Mouse (Mus musculus) liver, embryonic 11.5 days (tissue): ENCODE measurements around the gene Clec14a. TPM values are rescaled to one million over a fixed set of nuclear protein-coding genes. Genes with fewer than 3 reads are reported as not detected.
"Not testable (repeated sequence)": the region's sequence is repeated elsewhere in the genome, so short reads cannot be mapped to it uniquely, and the experiment has no call there.

ENCODE experiments used
- ATAC-seq: fragments of 200-750 bp; cut with Nextera tagmentation; replicated peaks from 2 replicates; pipeline ENCODE4 v1.8.0; 2017; ENCODE audit warnings: moderate number of reproducible peaks, mild to moderate bottlenecking, moderate TSS enrichment, moderate library complexity; ENCODE audit not compliant: low FRiP score
- DNase-seq: peaks from one replicate; pipeline ENCODE4 v3.0.0-alpha.2; 2017; ENCODE audit warnings: low spot score
- H3K27ac ChIP-seq: fragments of 300-500 bp; sonication (generic); 2 replicates; pipeline ENCODE4 v1.5.1; 2014; ENCODE audit warnings: mild to moderate bottlenecking, low read depth, low read length, control low read depth
- H3K27me3 ChIP-seq: fragments of 300-500 bp; sonication (generic); replicated peaks from 2 replicates; pipeline ENCODE4 v1.6.1; 2014; ENCODE audit warnings: low read length, mixed read lengths; ENCODE audit not compliant: control insufficient read depth, insufficient read depth
- H3K36me3 ChIP-seq: fragments of 300-500 bp; sonication (generic); 2 replicates; pipeline ENCODE4 v1.6.1; 2014; ENCODE audit warnings: mild to moderate bottlenecking, low read length, moderate library complexity, mixed read lengths; ENCODE audit not compliant: control insufficient read depth, insufficient read depth
- H3K4me1 ChIP-seq: fragments of 300-500 bp; sonication (generic); replicated peaks from 2 replicates; pipeline ENCODE4 v1.6.1; 2014; ENCODE audit warnings: low read length, mixed read lengths; ENCODE audit not compliant: control insufficient read depth, insufficient read depth
- H3K4me2 ChIP-seq: fragments of 300-500 bp; sonication (generic); 2 replicates; pipeline ENCODE4 v1.6.1; 2014; ENCODE audit warnings: mild to moderate bottlenecking, control low read depth, moderate library complexity
- H3K4me3 ChIP-seq: fragments of 300-500 bp; sonication (generic); 2 replicates; pipeline ENCODE4 v1.5.1; 2014; ENCODE audit warnings: low read depth, low read length, control low read depth
- H3K9ac ChIP-seq: fragments of 300-500 bp; sonication (generic); 2 replicates; pipeline ENCODE4 v1.6.1; 2014; ENCODE audit warnings: low read depth, low read length, control low read depth
- H3K9me3 ChIP-seq: fragments of 300-500 bp; sonication (generic); 2 replicates; pipeline ENCODE4 v1.6.1; 2016; ENCODE audit warnings: low read length, inconsistent platforms, mixed read lengths; ENCODE audit not compliant: control insufficient read depth
- WGBS: fragments of 180-500 bp; shearing (Covaris S2); extraction: QIAGEN DNeasy Blood & Tissue Kit; methylation state at CpG from one replicate; pipeline ENCODE4 v1.1.7; 2014; 5-methylcytosine and 5-hydroxymethylcytosine counted together
- polyA plus RNA-seq: library from polyadenylated mRNA; unstranded; fragments of >200 nt; fragmentation: Nextera tagmentation; extraction: Ambion mirVana; gene quantifications from 2 replicates; pipeline ENCODE4 v1.2.1, GENCODE M21; 2014

Gene Clec14a
- polyA plus RNA-seq: 10.7 and 12.9 TPM in 2 replicates

GRCm38 (mm10) chr12:58268563-58269501 lies at the start of gene Clec14a:
Clec14a (minus strand) TSS chr12:58269290.
- Histone ChIP-seq H3K4me3 (peak within 1 kb of the TSS; percentile 43), H3K9ac (peak within 1 kb of the TSS; percentile 44; the same call in 1 of the 2 replicates), H3K9me3 (no peaks in the 10 kb centered on the region), H3K4me1 (no peaks in the 10 kb centered on the region), H3K36me3 (no peaks in the 10 kb centered on the region), H3K4me2 (peak within 1 kb of the TSS; percentile 68), H3K27ac (peak within 1 kb of the TSS; percentile 53), H3K27me3 (no peaks in the 10 kb centered on the region)
- WGBS: 8% methylated on average over 32 of the region's 32 CpGs
- DNase-seq (peak; percentile 49), ATAC-seq (peak; percentile 64)

DNA sequence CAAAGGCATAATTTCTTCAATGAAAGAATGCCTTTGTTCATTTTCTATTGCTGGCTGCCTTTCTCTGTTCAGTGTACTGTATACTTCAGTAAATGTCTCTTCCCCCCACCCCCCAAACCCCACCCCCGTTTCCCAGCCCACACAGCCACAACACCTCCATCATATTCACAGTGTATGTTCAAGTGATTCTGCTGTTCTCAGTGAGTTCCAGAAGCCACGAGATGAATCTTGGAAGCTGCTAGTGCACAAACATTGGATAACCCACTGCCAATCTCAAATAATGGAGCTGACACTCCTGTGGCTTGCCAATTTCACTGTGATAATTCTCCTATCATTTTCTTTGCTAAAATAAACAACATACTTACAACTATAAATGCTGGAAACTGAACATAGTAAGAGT lies 38.7 kb upstream of the Clec14a start:
- ATAC-seq: no peak
- H3K4me2 ChIP-seq: no peak overlapping the region

DNA sequence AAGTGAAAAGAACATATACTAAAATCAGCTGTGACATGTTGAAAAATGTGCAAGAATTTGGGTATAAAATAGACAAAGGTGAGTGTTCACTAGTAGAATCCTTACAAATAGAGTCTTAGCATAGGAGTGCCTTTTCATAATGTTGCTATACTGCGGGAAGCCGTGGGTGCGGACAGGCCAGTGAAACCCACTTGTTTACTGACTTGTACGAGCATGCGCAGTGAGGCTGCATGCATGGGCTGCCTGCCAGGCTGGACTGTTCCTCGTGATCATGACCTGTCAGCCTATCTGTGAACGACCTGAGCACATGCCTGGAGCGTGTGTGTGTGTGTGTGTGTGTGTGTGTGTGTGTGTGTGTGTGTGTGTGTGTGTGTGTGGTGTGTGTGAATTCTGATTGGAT lies 37.3 kb upstream of the Clec14a start:
- H3K4me1 ChIP-seq, H3K4me2 ChIP-seq, H3K27me3 ChIP-seq, H3K4me3 ChIP-seq, ATAC-seq, H3K9ac ChIP-seq, DNase-seq, H3K27ac ChIP-seq, H3K9me3 ChIP-seq, H3K36me3 ChIP-seq: not testable (repeated sequence)
- 76% methylated on average over 8 of the region's 8 CpGs for WGBS

More for the DNA sequence above, 38.7 kb upstream of the Clec14a start:
- Histone ChIP-seq H3K4me1 (no peaks in the 10 kb centered on the region), H3K27ac (no peak overlapping the region), H3K4me3 (no peak overlapping the region), H3K9ac (no peak overlapping the region), H3K9me3 (no peaks in the 10 kb centered on the region), H3K27me3 (no peaks in the 10 kb centered on the region), H3K36me3 (no peaks in the 10 kb centered on the region)
- WGBS: 57% methylated on average over 2 of the region's 2 CpGs
- no peak for DNase-seq

DNA sequence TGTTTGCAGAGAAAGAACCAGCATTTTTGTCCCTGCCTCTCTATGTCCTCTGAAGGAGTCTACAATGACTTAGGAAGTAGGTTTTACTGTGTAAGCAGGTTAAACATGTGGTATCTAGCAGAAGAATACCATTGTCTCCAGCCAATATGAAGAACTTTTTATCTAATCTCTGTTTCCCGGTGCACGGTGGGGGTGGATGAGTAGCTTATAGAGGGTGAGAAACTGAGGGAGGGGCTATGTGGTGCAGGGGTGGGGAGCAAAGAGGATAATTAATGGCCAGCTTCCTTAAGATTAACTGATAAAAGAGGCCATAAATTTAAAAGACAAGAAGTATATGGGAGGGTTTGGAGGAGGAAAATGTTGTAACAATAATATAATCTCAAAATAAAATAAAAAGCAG lies 36.5 kb upstream of the Clec14a start:
- Histone ChIP-seq H3K4me1 (no peaks in the 10 kb centered on the region), H3K27ac (no peak overlapping the region), H3K4me3 (no peak overlapping the region), H3K36me3 (no peaks in the 10 kb centered on the region), H3K9me3 (no peaks in the 10 kb centered on the region), H3K9ac (no peak overlapping the region), H3K27me3 (no peaks in the 10 kb centered on the region), H3K4me2 (no peak overlapping the region)
- ATAC-seq (no peak), DNase-seq (no peak)
- 32% methylated on average over 2 of the region's 2 CpGs for WGBS

DNA sequence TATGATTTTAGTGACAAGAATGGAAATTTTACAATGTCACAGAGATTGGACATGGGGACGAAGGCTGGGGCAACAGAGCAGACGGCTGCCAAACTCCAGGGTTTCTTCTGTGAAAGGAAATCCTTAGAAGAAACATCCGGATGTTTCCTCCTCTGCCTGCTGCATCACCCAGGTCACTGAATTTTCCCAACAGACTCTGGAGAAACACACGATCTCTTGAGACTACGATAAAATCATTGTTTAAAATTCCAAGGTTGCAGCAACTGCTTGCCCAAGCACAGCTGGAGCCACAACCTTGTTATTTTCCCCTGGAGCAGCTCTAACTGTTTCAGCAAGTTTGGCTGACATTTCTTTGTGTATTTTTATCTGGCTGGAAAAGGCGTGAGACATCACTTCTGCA lies 27.9 kb upstream of the Clec14a start:
- no peak overlapping the region for H3K27ac ChIP-seq
- H3K4me1 ChIP-seq: no peaks in the 10 kb centered on the region
- WGBS: 74% methylated on average over 6 of the region's 6 CpGs
- H3K9me3 ChIP-seq: no peaks in the 10 kb centered on the region
- no peaks in the 10 kb centered on the region for H3K27me3 ChIP-seq
- H3K4me2 ChIP-seq: no peak overlapping the region
- ATAC-seq: no peak
- no peak for DNase-seq
- no peak overlapping the region for H3K9ac ChIP-seq
- no peaks in the 10 kb centered on the region for H3K36me3 ChIP-seq
- no peak overlapping the region for H3K4me3 ChIP-seq

GRCm38 (mm10) chr12:58285912-58286311 lies 16.8 kb upstream of the Clec14a start:
- WGBS: 79% methylated on average over 3 of the region's 3 CpGs
- H3K27ac ChIP-seq: no peak overlapping the region
- no peak overlapping the region for H3K4me2 ChIP-seq
- no peaks in the 10 kb centered on the region for H3K9me3 ChIP-seq
- H3K4me1 ChIP-seq: no peaks in the 10 kb centered on the region
- no peaks in the 10 kb centered on the region for H3K27me3 ChIP-seq
- H3K9ac ChIP-seq: no peak overlapping the region
- DNase-seq (no peak), ATAC-seq (no peak)
- H3K36me3 ChIP-seq: no peaks in the 10 kb centered on the region
- no peak overlapping the region for H3K4me3 ChIP-seq

GRCm38 (mm10) chr12:58270520-58270919 lies 1.4 kb upstream of the Clec14a start:
- H3K27me3 ChIP-seq: no peaks in the 10 kb centered on the region
- no peak overlapping the region for H3K4me2 ChIP-seq
- ATAC-seq: no peak
- DNase-seq: no peak
- 65% methylated on average over 6 of the region's 6 CpGs for WGBS
- no peak overlapping the region for H3K4me3 ChIP-seq
- no peaks in the 10 kb centered on the region for H3K9me3 ChIP-seq
- H3K9ac ChIP-seq: no peak overlapping the region
- no peaks in the 10 kb centered on the region for H3K4me1 ChIP-seq
- no peaks in the 10 kb centered on the region for H3K36me3 ChIP-seq
- H3K27ac ChIP-seq: no peak overlapping the region

DNA sequence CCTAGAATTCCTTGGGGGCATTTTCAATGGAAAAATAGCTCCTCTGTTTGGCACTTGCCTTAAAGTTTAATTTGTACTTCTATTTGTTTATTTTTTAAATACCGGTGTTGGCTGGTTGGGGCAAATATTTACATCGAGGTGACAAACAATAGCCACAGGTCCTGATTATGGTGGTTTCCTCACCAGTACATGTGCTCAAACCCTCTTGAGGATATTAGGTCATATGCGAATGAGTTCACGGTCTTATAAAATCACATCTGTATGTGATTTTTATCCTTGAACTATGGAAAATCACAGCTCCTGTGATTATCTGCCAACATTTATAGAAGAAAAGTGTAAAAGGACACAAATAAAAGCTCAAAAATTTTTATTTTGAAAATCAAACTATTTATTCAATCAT lies 415 bp upstream of the Clec14a start:
- DNase-seq (no peak), ATAC-seq (no peak)
- no peaks in the 10 kb centered on the region for H3K9me3 ChIP-seq
- WGBS: 72% methylated on average over 4 of the region's 4 CpGs
- H3K4me2 ChIP-seq: no peak overlapping the region
- H3K4me1 ChIP-seq: no peaks in the 10 kb centered on the region
- H3K27ac ChIP-seq: no peak overlapping the region
- no peak overlapping the region for H3K4me3 ChIP-seq
- H3K9ac ChIP-seq: no peak overlapping the region
- no peaks in the 10 kb centered on the region for H3K36me3 ChIP-seq
- H3K27me3 ChIP-seq: no peaks in the 10 kb centered on the region

GRCm38 (mm10) chr12:58268186-58268562 lies 916 bp downstream of the Clec14a start:
- 8% methylated on average over 15 of the region's 15 CpGs for WGBS
- ATAC-seq (peak; percentile 32), DNase-seq (no peak)
- Histone ChIP-seq H3K27me3 (no peaks in the 10 kb centered on the region), H3K4me2 (peak overlapping the region; percentile 68), H3K4me3 (peak overlapping the region; percentile 43), H3K27ac (peak overlapping the region; percentile 53), H3K9me3 (no peaks in the 10 kb centered on the region), H3K36me3 (no peaks in the 10 kb centered on the region), H3K9ac (peak overlapping the region; percentile 44; the same call in 1 of the 2 replicates), H3K4me1 (no peaks in the 10 kb centered on the region)
